In genomic region chr14:122479461-122480109, GRCm38 (mm10) we compare ENCODE assay signal across 14 mouse cellular contexts. TPM values are rescaled to one million over a fixed set of nuclear protein-coding genes. Genes with fewer than 3 reads are reported as not detected.
DNase-seq lines count a peak whose midpoint lies in the region; ATAC-seq and TF ChIP-seq lines count a peak whose summit lies in the region.
"Had no signal": no experiment of that assay in that cellular context is flagged by ENCODE, and none has a peak within 500 bp of the region (broad histone marks: within the 10 kb centered on the region; RNA-seq: fewer than 3 reads in every experiment).

No protein-coding gene starts in this region.

- ATAC-seq in lung, embryonic 14.5 days (ENCODE audit: insufficient read depth) = no peak
- no peak for ATAC-seq in hindbrain, embryonic 11.5 days (ENCODE audit: low FRiP score)
- no peak for ATAC-seq in midbrain, embryonic 12.5 days (ENCODE audit: low FRiP score, low read depth)
- ATAC-seq in heart, embryonic 12.5 days (ENCODE audit: insufficient number of reproducible peaks, low FRiP score) = no peak
- ATAC-seq: inflammation-experienced regulatory T-cells, adult 6 months had no signal

- peak; percentile 10 for DNase-seq in lung, embryonic 14.5 days
- no peak for DNase-seq in lung, postnatal 25 days (ENCODE audit: low spot score)
- peak; percentile 50 for DNase-seq in hindbrain, embryonic 11.5 days (ENCODE audit: low spot score)
- no peak for DNase-seq in spleen, postnatal 4 days (ENCODE audit: low spot score in 2 of 2)
- no peak for DNase-seq in gastrocnemius, adult 8-10 months (ENCODE audit: low spot score in 2 of 2)
- DNase-seq in left cerebral cortex, postnatal 36 days (ENCODE audit: low spot score in 2 of 2) = no peak
- DNase-seq: heart, adult 11 months had no signal

- no peak for TF ChIP-seq CTCF in lung, embryonic 14.5 days (IDR thresholded peaks at IDR 0.05; ENCODE audit: low read depth)

- no peaks in the 10 kb centered on the region for H3K9me3 ChIP-seq in lung, embryonic 14.5 days (ENCODE audit: low read depth, low read length)
- no peaks in the 10 kb centered on the region for H3K9me3 ChIP-seq in hindbrain, embryonic 11.5 days (ENCODE audit: control insufficient read depth, low read length)
- H3K9me3 ChIP-seq in midbrain, embryonic 12.5 days = no peaks in the 10 kb centered on the region
- H3K9me3 ChIP-seq in heart, embryonic 12.5 days (replicated peaks) = no peaks in the 10 kb centered on the region
- H3K9me3 ChIP-seq: lung, embryonic 15.5 days had no signal

- 22% methylated on average over 17 of the region's 17 CpGs for WGBS in lung, embryonic 14.5 days
- 8% methylated on average over 17 of the region's 17 CpGs for WGBS in hindbrain, embryonic 11.5 days
- 7% methylated on average over 17 of the region's 17 CpGs for WGBS in midbrain, embryonic 12.5 days
- WGBS in heart, embryonic 12.5 days = 24% methylated on average over 17 of the region's 17 CpGs

- H3K36me3 ChIP-seq in lung, embryonic 14.5 days (ENCODE audit: insufficient read depth) = no peaks in the 10 kb centered on the region
- H3K36me3 ChIP-seq in hindbrain, embryonic 11.5 days (ENCODE audit: control insufficient read depth, insufficient read depth, low read length) = no peaks in the 10 kb centered on the region
- no peaks in the 10 kb centered on the region for H3K36me3 ChIP-seq in midbrain, embryonic 12.5 days
- no peaks in the 10 kb centered on the region for H3K36me3 ChIP-seq in heart, embryonic 12.5 days
- H3K36me3 ChIP-seq: lung, embryonic 15.5 days had no signal

- H3K27ac ChIP-seq in lung, embryonic 14.5 days (ENCODE audit: low read depth) = no peak overlapping the region
- no peak overlapping the region for H3K27ac ChIP-seq in hindbrain, embryonic 11.5 days (ENCODE audit: low read depth, low read length)
- H3K27ac ChIP-seq in midbrain, embryonic 12.5 days (replicated peaks) = no peak overlapping the region
- no peak overlapping the region for H3K27ac ChIP-seq in heart, embryonic 12.5 days (ENCODE audit: poor library complexity, severe bottlenecking)
- H3K27ac ChIP-seq: lung, embryonic 15.5 days had no signal

- H3K4me3 ChIP-seq in lung, embryonic 14.5 days (ENCODE audit: low read depth, low read length) = no peak overlapping the region
- peak overlapping the region; percentile 79 for H3K4me3 ChIP-seq in hindbrain, embryonic 11.5 days (ENCODE audit: low read depth, low read length)
- H3K4me3 ChIP-seq in midbrain, embryonic 12.5 days = peak overlapping the region; percentile 77
- no peak overlapping the region for H3K4me3 ChIP-seq in heart, embryonic 12.5 days
- H3K4me3 ChIP-seq: erythroblast, embryonic 14.5 days; lung, embryonic 15.5 days had no signal

- H3K4me2 ChIP-seq in lung, embryonic 14.5 days = no peak overlapping the region
- peak overlapping the region; percentile 36 for H3K4me2 ChIP-seq in hindbrain, embryonic 11.5 days (replicated peaks; ENCODE audit: low read depth, low read length)
- H3K4me2 ChIP-seq in midbrain, embryonic 12.5 days (replicated peaks) = peak overlapping the region; percentile 71
- no peak overlapping the region for H3K4me2 ChIP-seq in heart, embryonic 12.5 days
- H3K4me2 ChIP-seq: lung, embryonic 15.5 days had no signal

- H3K4me1 ChIP-seq in lung, embryonic 14.5 days (ENCODE audit: insufficient read depth) = no peaks in the 10 kb centered on the region
- H3K4me1 ChIP-seq in hindbrain, embryonic 11.5 days (replicated peaks; ENCODE audit: control insufficient read depth, insufficient read depth, low read length) = no peaks in the 10 kb centered on the region; the same call in 1 of the 2 replicates
- H3K4me1 ChIP-seq in midbrain, embryonic 12.5 days = peaks cover 35% of the 10 kb centered on the region
- peaks cover 24% of the 10 kb centered on the region for H3K4me1 ChIP-seq in heart, embryonic 12.5 days (replicated peaks)

- H3K27me3 ChIP-seq in lung, embryonic 14.5 days (ENCODE audit: insufficient read depth, low read length) = peaks cover 98% of the 10 kb centered on the region
- H3K27me3 ChIP-seq in hindbrain, embryonic 11.5 days (ENCODE audit: control insufficient read depth, insufficient read depth, low read length) = peaks cover 46% of the 10 kb centered on the region
- H3K27me3 ChIP-seq in midbrain, embryonic 12.5 days = peaks cover 76% of the 10 kb centered on the region
- peaks cover 87% of the 10 kb centered on the region for H3K27me3 ChIP-seq in heart, embryonic 12.5 days (replicated peaks)

- intact Hi-C loops in left cerebral cortex, postnatal 36 days (cut with DNase I) = loop anchor here (5.0 kb wide), 1 partner anchor 252 kb away; no protein-coding TSS in a partner anchor

- no peak overlapping the region for H3K9ac ChIP-seq in lung, embryonic 14.5 days
- peak overlapping the region; percentile 55 for H3K9ac ChIP-seq in hindbrain, embryonic 11.5 days (ENCODE audit: low read depth, low read length)
- H3K9ac ChIP-seq in midbrain, embryonic 12.5 days (replicated peaks) = peak overlapping the region; percentile 56
- no peak overlapping the region for H3K9ac ChIP-seq in heart, embryonic 12.5 days
- H3K9ac ChIP-seq: lung, embryonic 15.5 days had no signal

RNA-seq across cellular contexts. Expression of gene Zic2, which starts 4.3 kb away (rescaled TPM):
- not detected in 2 replicates for polyA plus RNA-seq in lung, embryonic 14.5 days (2014; fragmentation: Nextera tagmentation; extraction: Ambion mirVana)
- polyA plus RNA-seq in hindbrain, embryonic 11.5 days (2014; fragmentation: Nextera tagmentation; extraction: Ambion mirVana) = 9.5 and 11.2 TPM in 2 replicates
- 14.2 and 21.1 TPM in 2 replicates for polyA plus RNA-seq in midbrain, embryonic 12.5 days (2016; fragmentation: Nextera tagmentation; extraction: Ambion mirVana)
- not detected for total RNA-seq in gastrocnemius, adult 8-10 months (2022)
- 10 to 100 TPM; 12.7 to 19.1 TPM for total RNA-seq in left cerebral cortex, postnatal 36 days (2021)
- not detected in 2 replicates for polyA plus RNA-seq in heart, embryonic 12.5 days (2016; fragmentation: Nextera tagmentation; extraction: Ambion mirVana)
- polyA plus RNA-seq: erythroblast, embryonic 14.5 days; inflammation-experienced regulatory T-cells, adult 6 months; lung, embryonic 15.5 days; small intestine, adult 2 months had no signal

RNA-seq across cellular contexts. Expression of gene Gm10837, which starts 10.8 kb away (rescaled TPM):
- not detected in 2 replicates for polyA plus RNA-seq in lung, embryonic 14.5 days (2014; fragmentation: Nextera tagmentation; extraction: Ambion mirVana)
- polyA plus RNA-seq in hindbrain, embryonic 11.5 days (2014; fragmentation: Nextera tagmentation; extraction: Ambion mirVana) = 0.35 and 0.76 TPM in 2 replicates
- polyA plus RNA-seq in midbrain, embryonic 12.5 days (2016; fragmentation: Nextera tagmentation; extraction: Ambion mirVana) = 0.31 and 0.68 TPM in 2 replicates
- not detected for total RNA-seq in gastrocnemius, adult 8-10 months (2022)
- total RNA-seq in left cerebral cortex, postnatal 36 days (2021) = not detected
- polyA plus RNA-seq in heart, embryonic 12.5 days (2016; fragmentation: Nextera tagmentation; extraction: Ambion mirVana) = not detected in 2 replicates
- total RNA-seq: layer of hippocampus, postnatal 10 days had no signal
- polyA plus RNA-seq: erythroblast, embryonic 14.5 days; lung, embryonic 15.5 days; small intestine, adult 2 months had no signal

RNA-seq across cellular contexts. Expression of gene Zic5, which starts 14.1 kb away (rescaled TPM):
- not detected in 2 replicates for polyA plus RNA-seq in lung, embryonic 14.5 days (2014; fragmentation: Nextera tagmentation; extraction: Ambion mirVana)
- 19.1 and 20.1 TPM in 2 replicates for polyA plus RNA-seq in hindbrain, embryonic 11.5 days (2014; fragmentation: Nextera tagmentation; extraction: Ambion mirVana)
- 15.7 and 30.2 TPM in 2 replicates for polyA plus RNA-seq in midbrain, embryonic 12.5 days (2016; fragmentation: Nextera tagmentation; extraction: Ambion mirVana)
- not detected for total RNA-seq in gastrocnemius, adult 8-10 months (2022)
- total RNA-seq in left cerebral cortex, postnatal 36 days (2021) = 1 to 10 TPM; 3.6 to 4.3 TPM
- 0.04 TPM in 1 of 2 replicates, not detected in the other for polyA plus RNA-seq in heart, embryonic 12.5 days (2016; fragmentation: Nextera tagmentation; extraction: Ambion mirVana)
- polyA plus RNA-seq: lung, embryonic 15.5 days; small intestine, adult 2 months had no signal

RNA-seq across cellular contexts. Expression of gene Gm5089, which starts 28.7 kb away (rescaled TPM):
- not detected in 2 replicates for polyA plus RNA-seq in lung, embryonic 14.5 days (2014; fragmentation: Nextera tagmentation; extraction: Ambion mirVana)
- polyA plus RNA-seq in hindbrain, embryonic 11.5 days (2014; fragmentation: Nextera tagmentation; extraction: Ambion mirVana) = 0.99 and 1.6 TPM in 2 replicates
- 1.7 and 2.6 TPM in 2 replicates for polyA plus RNA-seq in midbrain, embryonic 12.5 days (2016; fragmentation: Nextera tagmentation; extraction: Ambion mirVana)
- not detected for total RNA-seq in gastrocnemius, adult 8-10 months (2022)
- under 1 TPM in 1 of 2 experiments, not detected in 1; 0.25 TPM for total RNA-seq in left cerebral cortex, postnatal 36 days (2021)
- not detected in 2 replicates for polyA plus RNA-seq in heart, embryonic 12.5 days (2016; fragmentation: Nextera tagmentation; extraction: Ambion mirVana)
- polyA plus RNA-seq: erythroblast, embryonic 14.5 days; inflammation-experienced regulatory T-cells, adult 6 months; lung, embryonic 15.5 days; small intestine, adult 2 months had no signal

RNA-seq across cellular contexts. Expression of gene Pcca, which starts 54.5 kb away (rescaled TPM):
- 23.0 and 23.8 TPM in 2 replicates for polyA plus RNA-seq in lung, embryonic 14.5 days (2014; fragmentation: Nextera tagmentation; extraction: Ambion mirVana)
- polyA plus RNA-seq in hindbrain, embryonic 11.5 days (2014; fragmentation: Nextera tagmentation; extraction: Ambion mirVana) = 31.6 and 33.1 TPM in 2 replicates
- polyA plus RNA-seq in midbrain, embryonic 12.5 days (2016; fragmentation: Nextera tagmentation; extraction: Ambion mirVana) = 32.2 and 33.5 TPM in 2 replicates
- 10 to 100 TPM; 39.4 to 45.6 (median 43.6) TPM for total RNA-seq in gastrocnemius, adult 8-10 months (2022)
- total RNA-seq in left cerebral cortex, postnatal 36 days (2021) = 10 to 100 TPM; 32.7 to 35.3 TPM
- 28.0 and 28.4 TPM in 2 replicates for polyA plus RNA-seq in heart, embryonic 12.5 days (2016; fragmentation: Nextera tagmentation; extraction: Ambion mirVana)

Comparison
In these comparisons a context has a peak if more than half of its experiments do, and no peak if none do; other contexts are left out.
1. DNase-seq: peak in lung, embryonic 14.5 days (single experiment) and hindbrain, embryonic 11.5 days (single experiment); none in lung, postnatal 25 days (single experiment), spleen, postnatal 4 days (0 of 2), gastrocnemius, adult 8-10 months (0 of 2) and left cerebral cortex, postnatal 36 days (0 of 2).
2. H3K4me2 ChIP-seq: peak in hindbrain, embryonic 11.5 days (single experiment) and midbrain, embryonic 12.5 days (single experiment); none in lung, embryonic 14.5 days (single experiment) and heart, embryonic 12.5 days (single experiment).
3. H3K4me3 ChIP-seq: peak in hindbrain, embryonic 11.5 days (single experiment) and midbrain, embryonic 12.5 days (single experiment); none in lung, embryonic 14.5 days (single experiment) and heart, embryonic 12.5 days (single experiment).
4. H3K9ac ChIP-seq: peak in hindbrain, embryonic 11.5 days (single experiment) and midbrain, embryonic 12.5 days (single experiment); none in lung, embryonic 14.5 days (single experiment) and heart, embryonic 12.5 days (single experiment).
5. RNA of gene Zic2, which starts 4.3 kb away (polyA plus RNA-seq): 14.2 to 21.1 TPM in midbrain, embryonic 12.5 days and 9.5 to 11.2 TPM in hindbrain, embryonic 11.5 days; not detected in heart, embryonic 12.5 days and not detected in lung, embryonic 14.5 days; every median in the first group is over 10 times any median in the second.
6. RNA of gene Zic5, which starts 14.1 kb away (polyA plus RNA-seq): 19.1 to 20.1 TPM in hindbrain, embryonic 11.5 days and 15.7 to 30.2 TPM in midbrain, embryonic 12.5 days; 0.04 TPM in heart, embryonic 12.5 days and not detected in lung, embryonic 14.5 days; every median in the first group is over 10 times any median in the second.